Mouse (Mus musculus) left cerebral cortex, adult 11 months (tissue): ENCODE measurements around the gene Vps45.

Experiments used
- DNase-seq: peaks from one replicate; pipeline ENCODE4 v3.0.0; 2022; ENCODE audit warnings: low spot score

Vps45 gene

DNA sequence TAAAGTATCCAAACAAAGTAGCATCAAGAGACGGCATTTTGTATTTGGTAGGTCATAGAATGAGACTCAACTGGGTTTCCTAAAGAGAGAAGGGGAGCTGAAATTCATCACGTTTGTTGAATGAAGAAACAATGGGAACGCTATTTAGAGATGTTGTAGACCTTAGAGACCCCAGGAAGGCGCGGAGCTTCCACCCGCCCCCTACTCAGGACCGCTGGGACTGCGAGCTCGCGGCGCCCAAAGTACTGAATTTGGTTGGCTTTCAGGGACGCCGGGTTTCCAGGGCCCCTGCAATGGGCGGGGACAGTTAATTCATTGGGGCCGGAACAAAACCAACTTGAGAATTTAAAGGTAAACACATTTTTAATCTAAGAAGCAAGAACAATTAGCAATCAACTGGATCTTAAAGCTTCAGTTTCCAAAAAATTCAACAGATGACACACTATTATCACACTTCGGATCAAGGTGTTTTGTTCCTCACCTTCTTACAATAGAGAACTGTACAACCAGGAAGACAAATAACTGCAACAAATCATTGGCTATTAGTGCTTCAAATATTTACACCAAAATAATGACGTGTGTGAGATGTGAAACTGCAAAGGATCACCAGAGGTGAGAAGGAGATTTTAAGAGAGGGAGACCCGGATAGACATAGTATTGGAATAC lies at the start of gene Vps45:
Gene Vps45 (minus strand): TSS at position 236 of the 666 bp plus-strand sequence.
- peak; percentile 43 for DNase-seq

DNA sequence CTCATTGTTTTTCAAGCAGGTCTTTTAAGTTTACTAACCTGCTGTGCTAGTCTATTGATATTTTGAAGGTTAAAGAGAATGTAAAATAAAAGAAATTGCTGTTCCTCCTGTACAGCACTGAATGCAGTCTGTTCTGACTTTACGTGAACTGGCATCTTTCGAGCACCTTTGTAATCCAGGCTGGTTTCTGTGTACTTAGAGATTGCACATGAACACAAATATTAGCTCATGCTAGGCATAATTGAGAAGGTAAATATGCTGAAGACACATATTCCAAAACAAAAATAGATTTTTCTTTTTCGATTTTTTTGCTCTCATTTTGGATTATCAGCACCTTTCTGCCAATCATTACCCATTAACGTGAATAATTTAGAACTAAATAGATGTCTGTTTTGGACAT lies 47.9 kb upstream of the Vps45 start:
- DNase-seq: no peak

DNA sequence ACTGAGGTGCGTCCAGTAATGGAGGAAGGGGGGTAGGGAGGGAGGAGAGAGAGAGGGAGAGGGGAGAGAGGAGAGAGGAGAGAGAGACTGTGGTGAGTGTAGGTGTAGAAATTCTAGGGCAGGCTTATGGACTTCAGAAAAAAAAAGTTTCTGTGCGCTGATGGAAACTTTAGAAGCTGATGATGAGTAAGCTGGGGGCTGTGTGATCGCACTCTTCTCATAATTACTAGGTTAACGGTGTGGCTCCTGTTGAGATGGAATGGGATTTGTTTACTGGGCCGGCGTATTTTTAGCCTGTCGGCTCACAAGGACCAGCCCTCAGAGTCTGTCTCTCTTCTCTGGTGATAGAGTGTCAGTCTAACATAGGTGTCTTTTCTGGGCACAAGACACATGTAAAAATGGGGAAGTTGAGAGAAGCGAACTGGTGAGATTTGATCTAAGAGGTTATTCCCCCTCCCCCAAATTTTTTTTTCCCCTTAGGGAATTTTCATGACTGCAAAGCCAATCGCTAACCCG lies 47.0 kb upstream of the Vps45 start:
- DNase-seq: no peak

DNA sequence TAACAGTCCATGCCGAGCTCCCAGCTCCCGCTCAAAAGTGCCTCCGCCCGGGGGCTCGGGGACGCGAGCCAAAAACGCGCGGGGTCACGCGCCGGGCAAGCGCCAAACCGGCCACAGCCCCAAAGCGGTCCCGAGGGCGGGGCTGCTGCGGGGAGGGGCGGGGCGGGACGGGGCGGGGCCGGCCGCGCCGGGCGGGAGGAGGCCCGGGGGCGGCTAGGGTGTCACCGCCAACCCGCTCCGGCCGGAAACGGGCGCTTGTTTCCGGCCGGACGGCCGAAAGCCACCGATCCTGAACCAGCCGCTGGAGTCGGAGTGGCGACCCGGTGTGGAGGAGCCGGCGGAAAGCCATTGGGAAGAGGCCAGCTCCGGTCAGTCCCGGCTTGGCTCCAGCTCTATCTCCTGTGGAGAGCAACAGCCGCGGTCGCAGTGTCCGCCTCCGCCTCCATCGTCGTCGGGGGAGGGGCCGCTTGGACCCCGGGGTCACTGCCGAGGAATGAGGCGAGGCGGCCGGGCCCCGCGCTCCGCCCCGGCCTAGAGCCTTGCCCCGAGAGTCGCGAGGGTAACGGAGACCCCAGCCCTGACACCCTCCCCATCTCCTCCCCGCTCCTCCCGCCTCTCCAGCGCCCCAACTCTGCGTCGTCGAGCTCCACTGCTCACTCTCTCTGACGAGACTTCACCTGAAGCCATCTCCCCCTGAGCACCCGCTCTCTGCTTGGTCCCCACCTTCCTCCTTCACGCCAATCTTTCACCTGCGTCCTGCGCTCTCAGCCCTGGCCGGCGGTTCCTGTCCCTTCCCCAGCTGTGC lies 46.2 kb upstream of the Vps45 start, which contains the start of gene Otud7b:
Gene Otud7b (plus strand): TSS at position 267 of the 805 bp plus-strand sequence.
- peak; percentile 59 for DNase-seq

DNA sequence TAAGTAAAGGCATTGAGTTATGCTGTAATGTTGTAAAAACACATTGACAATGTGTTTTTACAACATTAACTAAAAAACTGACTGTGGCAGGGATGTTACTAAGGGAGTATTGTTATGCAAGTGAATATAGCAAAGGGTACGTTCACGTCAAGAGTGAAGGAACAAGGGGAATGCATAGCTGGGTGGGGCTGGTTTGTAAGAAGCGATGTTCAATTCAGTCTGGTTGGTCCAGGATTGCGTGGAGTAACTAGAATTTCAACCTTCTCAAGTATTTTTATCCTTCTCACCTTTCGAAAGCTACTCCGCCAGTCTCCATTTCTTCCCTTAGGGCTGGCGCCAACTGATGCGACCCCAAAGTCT lies 45.6 kb upstream of the Vps45 start:
- DNase-seq: peak; percentile 22

DNA sequence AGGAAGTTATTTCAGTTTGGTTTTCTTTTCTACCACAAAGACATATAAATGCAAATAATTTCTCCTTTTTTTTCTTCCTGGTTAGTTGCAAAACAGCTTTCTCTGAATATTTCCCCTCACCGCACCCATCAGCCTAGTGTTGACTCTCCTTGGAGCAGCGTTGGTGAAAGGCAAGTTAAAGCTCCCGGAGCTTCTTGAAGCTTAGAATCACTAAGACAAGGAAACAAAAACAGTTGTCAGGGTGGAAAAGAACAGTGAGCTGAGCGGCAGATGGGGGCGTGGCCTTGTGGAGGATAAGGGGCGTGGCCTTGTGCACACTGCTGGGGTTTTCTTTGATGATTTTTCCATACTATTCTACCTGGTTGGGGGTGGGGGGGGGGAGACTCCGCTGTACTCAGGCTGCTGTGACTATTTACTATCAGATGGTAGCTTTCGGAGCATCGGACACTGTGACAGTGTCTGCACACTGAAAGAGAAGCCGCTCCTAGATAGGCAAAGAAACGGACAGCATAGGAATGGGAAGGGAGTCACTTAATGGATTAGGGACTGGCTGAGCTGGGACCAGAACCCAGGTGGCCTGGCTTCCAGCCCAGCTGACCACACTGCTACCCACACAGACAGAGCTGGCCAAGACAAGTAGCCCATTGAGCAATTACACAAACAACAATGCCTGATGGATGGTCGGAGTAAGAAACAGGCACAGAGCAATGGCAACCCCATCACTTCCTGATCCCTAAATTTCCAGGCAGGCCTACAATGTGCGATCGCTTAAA lies 44.0 kb upstream of the Vps45 start:
- peak; percentile 73 for DNase-seq

DNA sequence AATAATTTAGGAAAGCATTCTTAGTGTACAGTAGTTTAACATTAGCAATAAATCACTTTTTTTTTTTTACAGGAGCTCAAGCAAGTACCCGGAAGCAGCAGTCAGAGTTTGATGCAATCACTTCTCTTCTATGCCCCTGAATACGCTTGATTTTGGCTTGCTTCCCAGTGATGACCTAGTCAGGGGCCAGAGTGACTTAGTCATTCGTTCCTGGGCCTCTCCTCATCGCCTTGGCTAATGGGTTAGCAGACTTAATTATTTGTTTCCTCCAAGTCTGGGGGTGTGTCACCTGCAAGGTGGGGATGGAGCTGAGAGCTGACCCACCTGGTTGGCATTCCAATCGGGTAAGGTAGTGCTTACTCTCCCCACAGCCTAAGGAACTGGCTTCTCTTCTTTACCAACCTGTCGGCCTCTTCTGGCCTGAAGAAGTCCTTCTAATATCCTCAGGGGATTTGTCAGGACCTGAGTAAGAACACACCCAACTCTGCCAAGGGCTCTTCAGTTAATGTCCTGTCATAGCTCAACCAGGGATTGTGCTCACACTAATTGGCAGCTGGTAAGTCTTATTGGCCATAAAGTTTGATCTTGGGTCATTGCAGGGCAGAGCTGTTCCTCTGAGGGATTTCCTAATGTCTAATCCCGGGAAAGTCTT lies 40.5 kb upstream of the Vps45 start:
- no peak for DNase-seq

DNA sequence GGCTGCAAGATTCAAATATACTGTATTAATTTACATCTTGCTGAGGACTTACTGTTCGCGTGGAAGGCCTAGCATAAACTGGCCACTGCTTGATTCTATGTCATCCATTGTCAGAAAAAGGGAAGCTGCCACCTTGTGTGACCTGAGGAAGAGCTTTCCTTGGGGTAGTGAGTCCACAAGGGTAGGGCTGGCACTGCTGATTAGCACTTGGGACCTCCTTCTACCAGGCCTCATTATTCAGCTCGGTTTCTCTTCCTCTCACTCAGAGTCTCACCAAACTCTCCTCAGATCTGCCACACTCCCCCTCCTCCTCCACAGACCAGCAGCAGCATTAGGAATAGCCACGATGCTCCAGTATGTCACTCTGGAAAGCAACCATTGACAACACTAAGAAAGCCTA lies 39.9 kb upstream of the Vps45 start:
- no peak for DNase-seq

DNA sequence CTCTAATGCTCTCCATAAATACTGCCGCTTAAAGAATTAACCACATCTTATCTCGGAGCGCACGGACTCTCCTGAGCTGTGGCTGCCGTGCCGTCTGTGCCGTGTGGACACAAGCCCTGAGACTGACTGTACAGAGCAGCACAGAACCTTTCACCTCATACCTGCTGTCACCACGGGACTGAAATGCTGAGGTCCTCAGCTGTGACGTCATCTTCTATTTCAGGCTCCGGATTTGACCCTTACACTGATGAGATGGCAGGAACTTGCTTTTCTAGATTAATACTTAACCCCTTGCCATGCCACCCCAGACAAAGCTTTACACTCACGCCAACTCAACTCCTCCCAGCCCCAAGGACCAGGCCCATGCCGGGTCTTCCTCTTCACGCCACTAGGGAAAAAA lies 35.9 kb upstream of the Vps45 start:
- DNase-seq: no peak

DNA sequence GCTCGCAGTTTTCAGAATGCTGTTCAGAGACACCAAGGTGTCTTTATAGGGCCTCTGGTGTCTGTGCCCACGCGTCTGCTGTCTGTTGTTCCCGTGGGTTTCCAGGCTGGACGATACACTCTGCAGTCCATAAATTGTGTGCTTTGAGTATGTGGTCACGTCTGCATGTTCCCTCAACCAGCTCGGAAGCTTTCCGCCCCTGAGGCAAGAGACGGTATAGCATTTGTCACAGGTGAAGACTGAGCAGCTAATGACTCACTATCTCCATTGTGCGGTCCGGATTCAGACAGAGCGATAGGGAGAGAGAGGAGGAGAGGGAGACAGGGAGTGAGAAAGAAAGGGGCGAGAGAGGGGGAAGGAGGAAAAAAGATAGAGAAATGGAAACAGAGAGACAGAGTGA lies 35.2 kb upstream of the Vps45 start:
- no peak for DNase-seq

DNA sequence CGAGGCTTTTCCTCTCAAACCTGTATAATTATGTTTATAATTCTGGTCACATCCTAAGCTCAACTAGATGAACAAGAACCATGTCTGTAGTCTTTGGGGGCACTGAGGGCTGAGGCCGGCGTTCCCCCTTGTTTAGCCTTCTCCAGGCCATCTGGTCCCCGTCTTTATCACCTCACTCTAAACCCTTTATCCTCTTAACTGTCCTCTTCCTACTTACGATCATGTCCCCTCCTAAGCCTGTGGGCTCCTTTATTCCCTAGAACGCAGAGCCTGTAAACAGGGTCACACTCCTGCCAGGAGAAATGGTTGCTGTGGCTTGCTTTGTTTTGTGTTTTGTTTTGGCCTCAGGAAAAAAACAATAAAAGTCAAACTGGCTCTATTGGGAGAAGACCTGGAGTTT lies 33.7 kb upstream of the Vps45 start:
- no peak for DNase-seq

DNA sequence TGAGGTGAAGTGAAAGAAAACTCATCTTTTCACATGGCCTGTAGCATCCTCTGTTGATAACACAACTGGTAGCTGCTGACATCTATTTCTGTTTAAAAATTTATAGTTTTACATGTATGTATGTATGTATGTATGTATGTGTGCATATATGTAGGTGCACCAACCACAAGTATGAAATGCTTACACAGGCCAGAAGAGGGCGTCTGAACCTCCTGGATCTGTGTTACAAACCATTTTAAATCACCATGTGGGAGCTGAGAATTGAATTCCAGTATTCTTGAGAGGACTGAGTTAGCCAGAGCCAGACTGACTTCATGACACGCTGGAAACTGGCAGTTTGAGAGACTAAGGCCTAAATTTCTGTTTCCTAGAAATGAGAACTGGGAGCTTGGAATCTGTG lies 32.9 kb upstream of the Vps45 start:
- no peak for DNase-seq

DNA sequence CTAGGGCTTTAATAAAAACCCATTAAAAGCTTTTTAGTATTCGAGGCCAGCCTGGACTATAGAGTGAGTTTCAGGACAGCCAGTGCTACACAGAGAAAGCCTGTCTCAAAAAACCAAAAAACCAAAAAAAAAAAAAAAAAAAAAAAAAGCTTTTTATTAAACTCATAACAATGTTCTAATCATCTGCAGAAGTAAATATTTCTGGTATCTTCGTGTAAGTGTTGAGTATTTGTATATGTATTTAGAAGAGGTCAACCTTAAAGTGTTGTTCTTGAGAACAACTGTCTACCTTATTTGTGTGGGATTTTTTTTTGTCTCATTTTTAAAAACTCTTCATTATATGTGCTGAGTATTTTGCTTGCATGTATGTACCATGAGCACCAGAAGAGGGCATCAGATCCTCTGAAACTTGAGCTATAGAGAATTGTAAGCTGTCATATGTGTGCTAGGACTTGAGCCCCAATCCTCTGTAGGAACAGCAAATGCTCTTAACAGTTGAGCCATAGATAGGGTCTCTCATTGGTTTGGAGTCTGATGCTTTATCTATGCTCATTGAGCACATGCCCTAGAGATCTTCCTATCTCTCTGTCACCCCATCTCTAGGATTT lies 31.7 kb upstream of the Vps45 start:
- DNase-seq: no peak

DNA sequence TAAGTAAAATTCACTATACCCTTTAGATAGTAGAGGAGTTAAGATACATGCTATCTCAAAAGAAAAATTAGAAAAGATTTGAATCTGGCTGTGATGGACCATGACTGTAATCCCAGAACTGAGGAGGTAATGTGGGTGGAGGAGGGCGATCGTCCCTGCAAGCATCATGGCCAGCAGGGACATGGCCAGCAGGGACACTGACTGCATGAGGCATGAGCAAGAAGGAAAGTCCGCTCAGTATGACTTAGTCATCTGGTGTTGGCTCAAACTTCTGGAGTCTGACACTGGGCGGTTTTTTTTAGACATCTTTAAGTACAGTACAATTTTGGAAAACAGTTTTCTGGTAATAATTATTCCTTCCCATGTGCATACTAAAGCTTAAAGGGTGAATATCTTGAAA lies 29.5 kb upstream of the Vps45 start:
- DNase-seq: no peak

DNA sequence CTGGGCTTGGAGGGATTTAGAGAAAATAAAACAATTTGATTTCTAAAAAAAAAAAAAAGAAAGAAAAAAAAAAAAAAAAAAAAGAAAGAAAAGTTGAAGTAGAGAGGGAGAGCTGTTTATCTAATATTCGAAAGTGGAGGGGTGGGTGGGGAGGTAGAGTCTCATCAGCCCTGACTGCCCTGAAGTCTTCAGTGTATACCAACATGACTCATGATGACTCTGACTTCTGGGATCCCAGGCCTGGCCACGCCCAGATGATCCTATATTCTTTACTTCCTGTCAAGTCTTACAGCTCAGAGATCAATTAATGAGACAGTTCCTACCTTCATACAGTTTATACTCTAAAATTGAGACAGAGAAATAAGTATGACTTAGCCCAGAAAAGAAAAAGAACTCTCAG lies 29.0 kb upstream of the Vps45 start:
- no peak for DNase-seq

DNA sequence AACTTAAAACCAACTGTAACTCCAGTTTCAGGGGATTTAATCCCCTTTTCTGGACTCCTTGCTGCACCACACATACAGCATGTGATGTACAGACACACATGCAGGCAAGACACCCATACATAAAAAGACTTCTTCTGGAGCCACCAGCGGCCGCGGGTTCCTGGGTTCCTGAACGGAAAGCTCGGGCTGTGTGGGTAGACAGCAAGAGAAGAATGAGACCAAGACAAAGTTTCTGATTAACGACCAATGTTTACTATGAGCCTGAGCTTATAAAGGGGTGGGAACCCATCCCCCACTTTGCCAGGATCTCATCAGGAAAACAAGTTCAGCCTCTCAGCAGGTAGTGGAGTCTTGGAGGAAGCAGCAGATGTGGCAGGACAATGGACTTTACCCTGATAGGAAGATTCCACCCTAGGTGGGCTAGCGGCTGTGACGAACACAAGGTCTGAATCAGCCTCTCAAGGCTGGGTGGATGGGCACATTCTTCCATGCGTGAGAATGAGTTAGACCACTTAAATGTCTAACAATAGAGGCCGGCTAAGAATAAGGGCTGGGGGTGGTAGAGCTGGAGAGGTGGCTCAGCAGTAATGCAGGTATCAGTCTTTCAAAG lies 26.0 kb upstream of the Vps45 start:
- no peak for DNase-seq

DNA sequence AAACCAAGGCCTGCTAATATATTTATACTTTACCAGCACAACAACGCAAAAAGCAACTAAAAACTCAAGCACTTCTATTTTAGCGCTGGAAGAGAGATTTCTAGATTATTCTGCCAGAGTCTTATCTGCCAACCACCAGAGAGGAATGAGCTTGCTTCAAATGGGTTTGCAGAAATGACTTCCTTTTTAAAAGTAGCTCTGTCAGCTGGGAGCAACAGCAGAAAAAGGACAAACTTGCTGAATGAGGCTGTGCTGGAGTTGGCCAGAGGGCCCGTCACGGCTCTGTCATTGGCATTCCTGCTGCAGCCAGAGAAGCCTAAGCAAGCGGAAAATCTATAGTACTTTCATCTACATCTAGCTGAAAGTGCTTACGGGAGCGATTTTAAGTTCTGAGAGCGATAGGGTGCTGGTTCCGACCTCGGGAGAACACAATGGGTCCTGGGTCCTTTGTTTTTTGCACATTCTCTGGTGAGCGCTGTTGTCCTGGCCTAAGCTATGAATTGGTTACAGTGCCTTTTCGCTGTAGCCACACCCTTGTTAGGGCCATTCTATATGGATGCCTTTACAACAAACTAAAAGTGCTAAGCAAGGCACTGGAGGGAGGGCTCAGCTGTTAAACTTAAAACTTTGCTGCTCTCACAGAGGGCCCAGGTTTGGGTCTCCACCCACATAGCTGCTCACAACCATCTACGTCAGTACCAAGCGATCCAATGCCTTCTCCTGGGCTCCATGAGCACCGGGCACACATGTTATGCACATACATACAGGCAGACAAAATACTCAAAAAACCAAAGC lies 24.6 kb upstream of the Vps45 start:
- no peak for DNase-seq

DNA sequence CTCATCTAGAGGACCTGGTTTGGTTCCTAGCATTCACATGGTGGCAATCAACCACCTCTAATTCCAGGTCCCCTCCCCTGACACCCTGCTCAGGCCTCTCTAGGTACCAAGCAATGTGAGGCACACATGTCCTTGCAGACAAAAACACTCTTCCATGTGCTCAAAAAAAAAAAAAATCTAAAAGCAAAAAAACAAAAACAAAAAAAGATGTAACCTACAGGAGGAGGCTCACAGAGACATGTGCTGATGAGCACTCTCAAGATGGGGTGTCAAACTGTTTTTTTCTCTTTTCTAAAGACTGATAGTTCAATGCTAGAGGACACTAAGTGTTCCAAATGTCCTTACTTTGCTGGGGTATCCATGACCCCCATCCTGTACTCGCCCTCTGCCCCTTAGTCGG lies 23.8 kb upstream of the Vps45 start:
- no peak for DNase-seq

DNA sequence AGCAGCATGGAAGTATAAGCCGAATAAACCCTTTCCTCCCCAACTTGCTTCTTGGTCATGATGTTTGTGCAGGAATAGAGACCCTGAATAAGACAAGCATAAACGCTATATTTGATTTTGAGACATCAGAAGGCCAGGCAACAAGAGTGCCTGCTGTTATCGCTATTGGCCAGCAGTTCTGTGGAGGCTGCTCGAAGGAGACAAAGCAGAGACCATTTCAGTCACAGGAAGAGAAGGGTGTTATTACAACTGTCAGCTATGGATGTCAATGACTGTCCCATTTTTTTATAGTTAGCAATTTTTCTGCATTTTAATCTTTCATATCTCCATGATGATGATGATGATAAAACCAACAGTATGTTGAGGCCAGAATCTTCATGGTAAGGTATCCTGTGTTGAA lies 23.4 kb upstream of the Vps45 start:
- no peak for DNase-seq

DNA sequence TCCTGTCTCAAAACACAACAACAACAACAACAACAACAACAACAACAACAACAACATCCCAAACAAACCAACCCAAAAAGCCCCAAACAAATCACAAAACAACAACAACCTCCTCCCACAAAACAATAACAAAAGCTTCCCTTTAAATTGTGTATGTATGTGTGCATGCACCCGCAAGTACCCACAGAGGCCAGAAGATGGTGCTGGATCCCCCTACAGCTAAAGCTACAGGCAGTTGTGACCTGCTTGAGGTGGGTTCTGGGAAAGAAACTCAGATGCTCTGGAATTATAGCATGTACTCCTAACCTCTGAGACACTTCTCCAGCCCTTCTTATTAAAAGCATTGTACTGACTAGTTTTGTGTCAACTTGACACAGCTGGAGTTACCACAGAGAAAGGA lies 22.7 kb upstream of the Vps45 start:
- no peak for DNase-seq

DNA sequence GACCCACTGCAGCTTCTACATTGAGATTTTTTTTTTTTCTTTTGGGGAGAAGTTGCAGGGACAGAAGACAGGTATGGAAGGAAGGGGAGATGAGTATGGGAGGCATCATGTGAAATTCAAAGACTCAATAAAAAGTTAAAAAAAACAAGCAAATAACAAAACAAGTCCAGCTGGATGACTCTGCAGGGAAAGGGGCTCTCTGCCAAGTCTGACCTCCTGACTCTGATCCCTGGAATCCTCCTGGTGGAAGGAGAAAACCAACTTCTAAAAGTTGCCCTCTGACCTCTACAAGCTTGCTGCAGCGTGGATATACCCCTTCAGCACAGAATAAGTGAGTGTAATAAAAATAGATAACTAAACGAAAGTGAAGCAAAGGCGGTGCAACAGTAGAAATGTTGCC lies 20.4 kb upstream of the Vps45 start:
- no peak for DNase-seq
